Mouse (Mus musculus) cerebellum, adult 2 months (tissue): ENCODE measurements around the gene Smoc1.

Source experiments
- CTCF ChIP-seq: fragments of 200-500 bp; IDR thresholded peaks from 2 replicates; pipeline ENCODE4 v1.5.1; 2011; ENCODE audit warnings: low read depth, mild to moderate bottlenecking, control low read depth, low read length, moderate library complexity, borderline replicate concordance; ENCODE audit not compliant: insufficient read depth
- POLR2A ChIP-seq: fragments of 200-500 bp; IDR thresholded peaks from 2 replicates; pipeline ENCODE4 v1.6.1; 2011; ENCODE audit warnings: low read length, control low read depth, borderline replicate concordance; ENCODE audit not compliant: insufficient read depth

DNA sequence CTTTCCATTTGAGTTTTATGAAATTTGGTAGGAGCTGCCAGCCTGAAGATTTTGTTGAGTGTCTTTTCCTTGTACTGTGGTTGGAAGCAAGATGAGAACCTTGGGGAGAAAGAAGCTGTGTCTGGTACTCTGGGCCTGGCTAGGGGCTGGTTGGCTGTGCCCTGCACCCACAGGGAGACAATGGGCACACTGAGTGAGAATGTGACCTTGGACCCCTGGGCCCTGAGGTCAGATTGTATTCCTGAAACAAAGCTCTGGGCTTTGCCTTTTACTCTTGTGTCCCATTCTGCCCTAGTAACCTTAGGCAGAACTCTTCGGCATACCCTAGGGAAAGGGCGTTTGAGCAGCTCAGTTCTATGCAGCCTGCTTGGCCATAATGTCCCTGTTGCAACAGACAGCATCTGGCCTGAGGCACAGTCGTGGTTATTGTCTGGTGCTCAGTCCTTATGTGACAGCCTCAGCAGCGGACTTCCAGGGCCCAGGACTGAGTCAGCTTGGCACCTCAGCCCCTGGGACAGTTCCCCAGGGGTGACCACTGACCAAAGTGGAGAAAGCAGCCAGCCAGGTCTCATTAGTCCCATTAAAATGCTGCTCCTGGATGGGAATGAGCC is 106.6 kb downstream of the Smoc1 start:
- no peak for TF ChIP-seq POLR2A
- TF ChIP-seq CTCF, result no peak
